Mouse (Mus musculus) MEL (cell line): ENCODE data around the gene Tmprss4. TPM values are rescaled to one million over a fixed set of nuclear protein-coding genes. Genes with fewer than 3 reads are reported as not detected.
A peak's percentile ranks its signal among the peaks of the same experiment; 100 is the strongest.

Source experiments
- DNase-seq: peaks from one replicate; pipeline ENCODE4 v3.0.0; 2011; ENCODE audit warnings: low read depth, low spot score
- H3K27ac ChIP-seq: 2 replicates; pipeline ENCODE4 v1.5.1; 2012; ENCODE audit warnings: low read depth, mild to moderate bottlenecking, control low read depth, low read length, moderate library complexity; ENCODE audit not compliant: control insufficient read depth
- H3K27me3 ChIP-seq, 2 experiments: fragments of 150-350 bp in 1 of 2; sonication (generic) in 1 of 2; 2 replicates each; pipeline ENCODE4 v1.6.1; 2012; ENCODE audit warnings: low read length in 2 of 2, mild to moderate bottlenecking in 2 of 2, improper control_type of control experiment in 1 of 2, moderate library complexity in 1 of 2; ENCODE audit not compliant: insufficient read depth in 2 of 2, control insufficient read depth in 1 of 2
- H3K36me3 ChIP-seq, 2 experiments: 2 replicates each; pipeline ENCODE4 v1.6.1; 2012 to 2014; ENCODE audit warnings: low read length in 2 of 2, improper control_type of control experiment in 1 of 2, inconsistent platforms in 1 of 2, mild to moderate bottlenecking in 1 of 2; ENCODE audit not compliant: insufficient read depth in 2 of 2, control insufficient read depth in 1 of 2
- H3K4me1 ChIP-seq, 2 experiments: fragments of 150-350 bp in 1 of 2; sonication (generic) in 1 of 2; 2 replicates each; pipeline ENCODE4 v1.6.1; 2012; ENCODE audit warnings: low read length in 2 of 2, improper control_type of control experiment in 1 of 2, mild to moderate bottlenecking in 1 of 2; ENCODE audit not compliant: insufficient read depth in 2 of 2, control insufficient read depth in 1 of 2
- H3K4me3 ChIP-seq, 2 experiments: fragments of 150-350 bp in 1 of 2; sonication (generic) in 1 of 2; 2 replicates each; pipeline ENCODE4 v1.5.1; 2012; ENCODE audit warnings: low read depth in 2 of 2, low read length in 2 of 2, mild to moderate bottlenecking in 2 of 2, moderate library complexity in 2 of 2, control low read depth in 1 of 2, improper control_type of control experiment in 1 of 2; ENCODE audit not compliant: control insufficient read depth in 1 of 2, insufficient read depth in 1 of 2
- H3K79me2 ChIP-seq: 2 replicates; pipeline ENCODE4 v1.6.1; 2012; ENCODE audit warnings: mild to moderate bottlenecking, low read length, moderate library complexity; ENCODE audit not compliant: control insufficient read depth, poor library complexity, insufficient read depth
- H3K9ac ChIP-seq: 2 replicates; pipeline ENCODE4 v1.6.1; 2012; ENCODE audit warnings: low read depth, mild to moderate bottlenecking, control low read depth, low read length, moderate library complexity; ENCODE audit not compliant: control insufficient read depth, poor library complexity, severe bottlenecking
- H3K9me3 ChIP-seq: fragments of 150-350 bp; sonication (generic); replicated peaks from 2 replicates; pipeline ENCODE4 v1.6.1; 2012; ENCODE audit warnings: mild to moderate bottlenecking, low read length, improper control_type of control experiment, moderate library complexity; ENCODE audit not compliant: insufficient read depth
- CTCF ChIP-seq, 3 experiments: IDR thresholded peaks in 2 of 3; conservative IDR thresholded peaks in 1 of 3; 2 replicates each; pipeline ENCODE4 v1.5.1; 2011 to 2012; ENCODE audit warnings: low read length in 3 of 3, low read depth in 2 of 3, mild to moderate bottlenecking in 2 of 3, improper control_type of control experiment in 1 of 3, inconsistent platforms in 1 of 3, mixed read lengths in 1 of 3, moderate library complexity in 1 of 3; ENCODE audit not compliant: control insufficient read depth in 1 of 3, insufficient read depth in 1 of 3, poor library complexity in 1 of 3, severe bottlenecking in 1 of 3
- E2F4 ChIP-seq: IDR thresholded peaks from 2 replicates; pipeline ENCODE4 v1.6.1; 2011; ENCODE audit warnings: low read depth, low read length, improper control_type of control experiment, borderline replicate concordance
- EP300 ChIP-seq, 2 experiments: IDR thresholded peaks; 2 replicates each; pipeline ENCODE4 v1.6.1; 2011; ENCODE audit warnings: improper control_type of control experiment in 2 of 2, low read length in 2 of 2, low read depth in 1 of 2, mild to moderate bottlenecking in 1 of 2
- ETS1 ChIP-seq: IDR thresholded peaks from 2 replicates; pipeline ENCODE4 v1.6.1; 2012; ENCODE audit warnings: low read depth, mild to moderate bottlenecking, inconsistent platforms, low read length, improper control_type of control experiment, moderate library complexity
- GABPA ChIP-seq: IDR thresholded peaks from 2 replicates; pipeline ENCODE4 v1.6.1; 2012; ENCODE audit warnings: low read depth, mild to moderate bottlenecking, inconsistent platforms, low read length, improper control_type of control experiment, moderate library complexity
- GATA1 ChIP-seq: IDR thresholded peaks from 2 replicates; pipeline ENCODE4 v1.6.1; 2011; ENCODE audit warnings: low read depth, low read length, improper control_type of control experiment
- MAFK ChIP-seq: IDR thresholded peaks from 2 replicates; pipeline ENCODE4 v1.6.1; 2011; ENCODE audit warnings: low read depth, mild to moderate bottlenecking, low read length, improper control_type of control experiment, borderline replicate concordance
- MAZ ChIP-seq: IDR thresholded peaks from 2 replicates; pipeline ENCODE4 v1.6.1; 2012; ENCODE audit warnings: low read depth, mild to moderate bottlenecking, inconsistent platforms, low read length, improper control_type of control experiment
- MXI1 ChIP-seq: IDR thresholded peaks from 2 replicates; pipeline ENCODE4 v1.6.1; 2011; ENCODE audit warnings: mild to moderate bottlenecking, low read depth, low read length, improper control_type of control experiment
- MYB ChIP-seq: IDR thresholded peaks from 2 replicates; pipeline ENCODE4 v1.6.1; 2011; ENCODE audit warnings: mild to moderate bottlenecking, low read depth, low read length, improper control_type of control experiment
- NELFE ChIP-seq: IDR thresholded peaks from 2 replicates; pipeline ENCODE4 v1.6.1; 2011; ENCODE audit warnings: low read depth, low read length, improper control_type of control experiment
- NRF1 ChIP-seq: IDR thresholded peaks from 2 replicates; pipeline ENCODE4 v1.6.1; 2014; ENCODE audit warnings: low read depth, mild to moderate bottlenecking, inconsistent platforms, low read length, improper control_type of control experiment, moderate library complexity; ENCODE audit not compliant: poor library complexity, insufficient read depth, severe bottlenecking
- POLR2A ChIP-seq, 2 experiments: IDR thresholded peaks; 2 replicates each; pipeline ENCODE4 v1.6.1; 2011 to 2012; ENCODE audit warnings: low read length in 2 of 2, mild to moderate bottlenecking in 2 of 2, control low read depth in 1 of 2, improper control_type of control experiment in 1 of 2, low read depth in 1 of 2, moderate library complexity in 1 of 2; ENCODE audit not compliant: control insufficient read depth in 1 of 2, insufficient read depth in 1 of 2, poor library complexity in 1 of 2
- SIN3A ChIP-seq: IDR thresholded peaks from 2 replicates; pipeline ENCODE4 v1.6.1; 2012; ENCODE audit warnings: low read length, improper control_type of control experiment, inconsistent platforms
- SMC3 ChIP-seq: IDR thresholded peaks from 2 replicates; pipeline ENCODE4 v1.6.1; 2011; ENCODE audit warnings: low read depth, low read length, improper control_type of control experiment
- TAL1 ChIP-seq: IDR thresholded peaks from 2 replicates; pipeline ENCODE4 v1.6.1; 2012; ENCODE audit warnings: mild to moderate bottlenecking, inconsistent platforms, low read length, moderate library complexity, mixed read lengths
- TBP ChIP-seq: IDR thresholded peaks from 2 replicates; pipeline ENCODE4 v1.8.0; 2011; ENCODE audit warnings: low read depth, low read length, improper control_type of control experiment
- TCF12 ChIP-seq: IDR thresholded peaks from 2 replicates; pipeline ENCODE4 v1.6.1; 2014; ENCODE audit warnings: low read depth, mild to moderate bottlenecking, inconsistent platforms, low read length, improper control_type of control experiment, moderate library complexity
- ZKSCAN1 ChIP-seq: IDR thresholded peaks from 2 replicates; pipeline ENCODE4 v1.6.1; 2012; ENCODE audit warnings: low read depth, mild to moderate bottlenecking, inconsistent platforms, low read length, improper control_type of control experiment, moderate library complexity
- ZMIZ1 ChIP-seq: IDR thresholded peaks from 2 replicates; pipeline ENCODE4 v1.6.1; 2012; ENCODE audit warnings: low read depth, mild to moderate bottlenecking, inconsistent platforms, low read length, improper control_type of control experiment, moderate library complexity
- ZNF384 ChIP-seq: IDR thresholded peaks from 2 replicates; pipeline ENCODE4 v1.6.1; 2012; ENCODE audit warnings: low read depth, mild to moderate bottlenecking, inconsistent platforms, low read length, improper control_type of control experiment
- polyA plus RNA-seq, 2 experiments: library from polyadenylated mRNA; stranded (reverse) in 1 of 2; unstranded in 1 of 2; fragments of >175 nt in 1 of 2; fragments of >200 nt in 1 of 2; gene quantifications; 2 replicates each; pipeline versions ENCODE4 v1.2.1 to v1.2.4; 2012; ENCODE audit warnings: low replicate concordance in 2 of 2, low read depth in 1 of 2; ENCODE audit not compliant: insufficient read length in 2 of 2, insufficient read depth in 1 of 2, missing spikeins in 1 of 2
- total RNA-seq: library from RNA; depleted of rRNA; stranded (reverse); fragments of 300-350 nt; gene quantifications from 2 replicates; pipeline ENCODE4 v1.2.3, GENCODE M21; 2012

Gene Tmprss4
- total and polyA plus RNA-seq, 3 experiments: not detected

DNA sequence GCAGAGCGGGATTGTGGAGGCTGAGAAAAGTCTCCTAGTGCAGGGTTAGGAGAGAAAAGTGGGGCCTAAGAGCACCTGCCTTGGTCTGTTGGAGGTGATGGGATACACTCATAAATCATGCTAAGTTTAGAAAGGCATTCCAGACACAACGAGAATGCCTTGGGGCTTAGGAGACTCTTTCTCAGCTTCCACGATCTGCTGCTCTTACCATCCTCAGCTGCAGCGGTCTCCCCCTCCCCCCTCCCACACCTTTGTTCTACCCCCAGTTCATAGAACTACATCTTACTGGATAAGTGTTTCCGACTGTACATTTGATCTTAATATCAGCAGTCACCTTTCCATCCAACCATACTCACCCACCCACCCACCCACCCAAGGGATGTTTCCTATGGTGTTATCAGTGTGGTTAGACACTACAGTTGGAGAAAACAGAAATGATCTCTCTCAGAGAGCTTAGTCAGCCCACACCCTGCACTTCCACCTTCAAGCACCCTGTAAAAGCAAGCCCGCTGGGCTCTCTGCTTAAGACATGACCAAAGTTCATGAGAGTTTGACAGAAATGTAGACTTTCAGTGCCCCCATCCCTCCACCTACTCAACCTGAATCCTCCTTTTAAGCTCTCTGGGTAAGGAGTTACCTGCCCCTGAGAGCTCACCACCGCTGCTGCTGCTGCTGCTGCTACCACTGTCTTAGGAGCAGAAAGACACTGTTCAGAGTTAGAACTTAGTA lies 3.3 kb upstream of the Tmprss4 start:
- peaks cover 0 to 26% of the 10 kb centered on the region in 2 experiments; a peak in 2 of 4 replicates for H3K36me3 ChIP-seq
- DNase-seq: peak; percentile 92
- TF ChIP-seq MAFK (no peak), POLR2A (IDR thresholded peaks at IDR 0.05; ENCODE audit: control insufficient read depth in 1 of 2, insufficient read depth in 1 of 2, low read depth in 1 of 2, low read length in 2 of 2, poor library complexity in 1 of 2) (peak in 1 of 2 experiments; percentile 67; a peak in 2 of 4 replicates), GATA1 (peak; percentile 33; the same call in 1 of the 2 replicates), TCF12 (peak; percentile 50), ZNF384 (no peak), TAL1 (no peak), MXI1 (no peak), SIN3A (no peak; the same call in 1 of the 2 replicates), SMC3 (no peak), NELFE (peak; percentile 63), EP300 (IDR thresholded peaks at IDR 0.05; ENCODE audit: low read depth in 1 of 2, low read length in 2 of 2) (peak in 1 of 2 experiments; percentile 81; a peak in 2 of 4 replicates), ETS1 (peak; percentile 41; the same call in 1 of the 2 replicates), MYB (peak; percentile 50; the same call in 1 of the 2 replicates), MAZ (peak; percentile 63; the same call in 1 of the 2 replicates), NRF1 (no peak), TBP (peak; percentile 65; the same call in 1 of the 2 replicates), ZKSCAN1 (peak; percentile 97), ZMIZ1 (0 out of 2 replicates have a peak, but pooled peaks have one; percentile 28), GABPA (no peak)
- TF ChIP-seq, all 39 proteins: peak for 11
- H3K4me3 ChIP-seq: peak overlapping the region; percentile 39 to 42
- H3K27me3 ChIP-seq: no peaks in the 10 kb centered on the region
- H3K27ac ChIP-seq: peak overlapping the region; percentile 99
- H3K9me3 ChIP-seq: no peaks in the 10 kb centered on the region
- H3K79me2 ChIP-seq: no peaks in the 10 kb centered on the region
- peak overlapping the region; percentile 70 for H3K9ac ChIP-seq
- peaks cover 25 to 45% of the 10 kb centered on the region in 2 experiments for H3K4me1 ChIP-seq

DNA sequence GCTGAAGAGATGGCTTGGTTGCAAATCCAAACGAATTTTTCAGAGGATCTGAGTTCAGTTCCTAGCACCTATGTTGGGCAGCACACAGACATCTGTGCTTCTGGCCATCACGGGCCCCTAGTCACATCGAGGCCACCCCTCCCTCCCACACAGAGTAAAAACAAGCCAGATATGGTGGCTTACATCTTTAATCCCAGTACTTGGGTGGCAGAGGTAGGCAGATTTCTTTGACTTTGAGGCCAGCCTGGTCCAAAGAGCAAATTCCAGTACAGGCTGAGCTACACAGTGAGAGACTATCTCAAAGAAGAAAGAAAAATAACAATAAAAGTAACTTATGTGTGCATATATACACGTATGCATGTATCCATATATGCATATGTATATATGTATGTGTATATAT lies 2.2 kb upstream of the Tmprss4 start:
- H3K4me1 ChIP-seq: peaks cover 25 to 38% of the 10 kb centered on the region in 2 experiments
- H3K4me3 ChIP-seq: no peak overlapping the region
- H3K9me3 ChIP-seq: no peaks in the 10 kb centered on the region
- H3K9ac ChIP-seq: no peak overlapping the region
- H3K79me2 ChIP-seq: no peaks in the 10 kb centered on the region
- H3K27ac ChIP-seq: peak overlapping the region; percentile 0; the same call in 1 of the 2 replicates
- peaks cover 0 to 26% of the 10 kb centered on the region in 2 experiments; a peak in 2 of 4 replicates for H3K36me3 ChIP-seq
- DNase-seq: no peak
- H3K27me3 ChIP-seq: no peaks in the 10 kb centered on the region
- TF ChIP-seq ETS1 (no peak), CTCF (IDR thresholded peaks at IDR 0.05 in 2 of 3, conservative IDR thresholded peaks at IDR 0.05 in 1 of 3; ENCODE audit: control insufficient read depth in 1 of 3, insufficient read depth in 1 of 3, low read depth in 2 of 3, low read length in 3 of 3, poor library complexity in 1 of 3, severe bottlenecking in 1 of 3) (no peak), MAZ (no peak), MAFK (no peak), SMC3 (no peak), POLR2A (IDR thresholded peaks at IDR 0.05; ENCODE audit: control insufficient read depth in 1 of 2, insufficient read depth in 1 of 2, low read depth in 1 of 2, low read length in 2 of 2, poor library complexity in 1 of 2) (no peak), GABPA (no peak), E2F4 (no peak), GATA1 (no peak)
